Mouse (Mus musculus): ENCODE data around the gene Vgll4.

- TF ChIP-seq CTCF (IDR thresholded peaks at IDR 0.05) = no peak
- no peak for TF ChIP-seq POLR2A (IDR thresholded peaks at IDR 0.05; ENCODE audit: insufficient read depth, low read depth, low read length)
- 0 out of 2 replicates have a peak, but pooled peaks have one; percentile 10 for TF ChIP-seq EP300 (IDR thresholded peaks at IDR 0.05; ENCODE audit: insufficient read depth, low read depth, low read length)
Measured at GRCm38 (mm10) chr6:114860677-114861568, 108.9 kb downstream of the Vgll4 start.

Measured in heart, adult 2 months (tissue).